In the genomic region with DNA sequence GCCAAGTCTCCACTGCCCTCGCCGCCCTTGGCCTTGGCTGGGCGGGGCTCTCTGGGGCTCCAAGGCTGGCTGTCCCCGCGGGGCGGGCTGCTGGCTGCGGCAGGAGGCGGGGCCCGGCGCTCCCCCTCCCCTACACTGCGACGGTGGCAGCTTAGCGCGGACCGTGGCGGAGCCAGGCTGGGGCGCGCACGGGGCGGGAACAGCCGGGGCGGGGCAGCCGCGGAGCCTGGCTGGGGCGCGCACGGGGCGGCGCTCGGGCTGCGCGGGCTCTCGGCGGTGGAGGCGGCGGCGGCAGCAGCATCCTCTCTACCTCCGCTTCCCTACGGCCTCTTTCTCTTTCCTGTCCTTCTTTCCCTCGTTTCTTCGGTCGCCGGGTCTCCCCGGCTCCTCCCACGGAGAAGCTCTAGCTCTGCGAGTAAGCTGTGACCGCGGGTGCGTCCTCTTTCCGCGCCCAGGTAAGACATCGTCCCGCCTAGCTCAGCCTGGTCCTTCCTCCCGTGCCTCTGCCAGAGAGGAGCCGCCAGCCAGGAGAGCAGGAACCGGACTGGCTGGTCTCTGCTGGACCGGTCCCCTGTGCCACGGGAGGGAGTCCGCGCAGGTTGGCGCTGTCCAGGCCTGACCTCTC, we compare ENCODE assay signal across 8 mouse cellular contexts. TPM values are rescaled to one million over a fixed set of nuclear protein-coding genes. Genes with fewer than 3 reads are reported as not detected.
A peak's percentile ranks its signal among the peaks of the same experiment; 100 is the strongest.
DNase-seq lines count a peak whose midpoint lies in the region; ATAC-seq lines count a peak whose summit lies in the region.

A gene (plus strand): TSS at position 233 of the 625 bp plus-strand sequence.

- peak; percentile 85 for DNase-seq in layer of hippocampus, adult 11-12 months (ENCODE audit: low spot score)
- DNase-seq in layer of hippocampus, adult 9-10 months (ENCODE audit: low spot score): no peak
- peak; percentile 56 for DNase-seq in embryo, embryonic 11.5 days (ENCODE audit: low read depth, low spot score)
- DNase-seq in left cerebral cortex, postnatal 25 days (ENCODE audit: low spot score in 2 of 2): peak; percentile 84
- peak; percentile 77 to 82 for DNase-seq in right cerebral cortex, postnatal 36 days (ENCODE audit: low spot score in 2 of 2)

- peaks cover 7% of the 10 kb centered on the region; the same call in 1 of the 2 replicates for H3K4me1 ChIP-seq in intestine, embryonic 16.5 days (ENCODE audit: control insufficient read depth, insufficient read depth, low read length)

- peak within 1 kb of the TSS; percentile 65 for H3K4me3 ChIP-seq in intestine, embryonic 16.5 days (ENCODE audit: low read length)

- H3K4me2 ChIP-seq in intestine, embryonic 16.5 days (ENCODE audit: low read depth, low read length): peak within 1 kb of the TSS; percentile 96

- intact Hi-C loops in left cerebral cortex, postnatal 25 days (cut with DNase I): loop anchor here (5.0 to 10.0 kb wide), 3 partner anchors 210 to 380 kb away; a partner anchor contains a TSS

- WGBS in intestine, embryonic 16.5 days: 0% methylated on average over 55 of the region's 61 CpGs

- no peaks in the 10 kb centered on the region for H3K9me3 ChIP-seq in intestine, embryonic 16.5 days (ENCODE audit: control insufficient read depth, low read length)

- no peak within 1 kb of the TSS for H3K27ac ChIP-seq in intestine, embryonic 16.5 days (ENCODE audit: low read length)

- H3K9ac ChIP-seq in intestine, embryonic 16.5 days (ENCODE audit: low read depth, low read length): peak within 1 kb of the TSS; percentile 69

- ATAC-seq in granulocyte monocyte progenitor cell, adult 5-6 weeks (replicated peaks; ENCODE audit: poor library complexity, severe bottlenecking): peak; percentile 95
- peak; percentile 99 for ATAC-seq in intestine, embryonic 16.5 days
- ATAC-seq in megakaryocyte-erythroid progenitor cell, adult 5-6 weeks (replicated peaks; ENCODE audit: low FRiP score, low TSS enrichment, poor library complexity, severe bottlenecking): peak; percentile 83

- H3K27me3 ChIP-seq in intestine, embryonic 16.5 days (replicated peaks; ENCODE audit: control insufficient read depth, insufficient read depth, low read length): no peaks in the 10 kb centered on the region

- no peaks in the 10 kb centered on the region for H3K36me3 ChIP-seq in intestine, embryonic 16.5 days (ENCODE audit: control insufficient read depth, insufficient read depth, low read length)

RNA-seq across cellular contexts. Expression of the gene that starts here (rescaled TPM):
- total RNA-seq in granulocyte monocyte progenitor cell, adult 5-6 weeks (2014; fragmentation: Nextera tagmentation): not detected in 2 replicates
- not detected in 2 replicates for total RNA-seq in granulocyte monocyte progenitor cell, adult 5-6 weeks (2017)
- polyA plus RNA-seq in intestine, embryonic 16.5 days (2015; fragmentation: Nextera tagmentation; extraction: Ambion mirVana): 8.6 and 9.5 TPM in 2 replicates
- total RNA-seq in left cerebral cortex, postnatal 25 days (2021): 1,000 to 10,000 TPM; 1,024 to 1,078 TPM
- total RNA-seq in megakaryocyte-erythroid progenitor cell, adult 5-6 weeks (2014; fragmentation: Nextera tagmentation): 1.9 TPM in 1 of 2 replicates, not detected in the other
- not detected in 2 replicates for total RNA-seq in megakaryocyte-erythroid progenitor cell, adult 5-6 weeks (2017)

Comparison
In these comparisons a context has a peak if more than half of its experiments do, and no peak if none do; other contexts are left out.
1. RNA of the gene that starts here (total RNA-seq): 1,024 to 1,078 TPM in left cerebral cortex, postnatal 25 days; not detected in granulocyte monocyte progenitor cell, adult 5-6 weeks and 1.9 TPM in megakaryocyte-erythroid progenitor cell, adult 5-6 weeks; every median in the first group is over 100 times any median in the second.
2. Peak in ATAC-seq in granulocyte monocyte progenitor cell, adult 5-6 weeks; RNA of the gene not detected or under 1 TPM.
3. Peak in every context shown above with its lines, with median percentiles within 50 percentile points of each other: ATAC-seq.